Mouse (Mus musculus): Measurements from ENCODE around the gene Chd2. TPM values are rescaled to one million over a fixed set of nuclear protein-coding genes. Genes with fewer than 3 reads are reported as not detected.
A peak's percentile ranks its signal among the peaks of the same experiment; 100 is the strongest.

Chd2 gene
- polyA plus RNA-seq, 1 experiment, result 51.4 TPM

DNA sequence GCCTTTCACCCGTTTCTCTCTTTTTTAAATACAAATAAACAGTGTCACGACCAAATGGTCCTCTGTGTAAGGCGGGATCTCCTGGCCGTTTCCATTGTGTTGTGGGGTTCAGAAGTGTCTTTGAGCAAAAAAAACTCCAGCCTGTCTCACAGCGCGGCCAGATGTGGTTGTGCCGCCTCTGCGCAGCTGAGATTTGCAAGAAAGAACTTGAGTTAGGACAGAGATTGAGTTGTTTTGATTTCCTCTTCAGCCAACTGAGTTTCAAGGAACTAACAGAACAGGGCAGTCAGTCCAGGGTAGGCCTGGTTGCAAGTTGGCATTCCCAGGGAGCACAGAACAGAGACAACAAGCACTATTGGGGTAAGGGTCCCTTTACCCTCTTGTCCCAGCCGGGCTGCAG is 149.3 kb downstream of the Chd2 start:
- peak overlapping the region; percentile 87 for H3K27ac ChIP-seq (ENCODE audit: insufficient read depth, low read length)
- TF ChIP-seq CTCF (IDR thresholded peaks at IDR 0.05; ENCODE audit: borderline replicate concordance, insufficient read depth, low read length), result no peak
- peak; percentile 30; the same call in 1 of the 2 replicates for TF ChIP-seq POLR2A (IDR thresholded peaks at IDR 0.05; ENCODE audit: low read depth, low read length)
- H3K4me3 ChIP-seq (ENCODE audit: insufficient read depth, low read length), result peak overlapping the region; percentile 74
- H3K4me1 ChIP-seq (ENCODE audit: control insufficient read depth, insufficient read depth, low read length), result 0 out of 2 replicates have a peak, but pooled peaks cover 8% of the 10 kb centered on the region

GRCm38 (mm10) chr7:73391518-73392321 is 149.9 kb downstream of the Chd2 start:
- peak overlapping the region; percentile 87 for H3K27ac ChIP-seq (ENCODE audit: insufficient read depth, low read length)
- TF ChIP-seq CTCF (IDR thresholded peaks at IDR 0.05; ENCODE audit: borderline replicate concordance, insufficient read depth, low read length), result no peak
- TF ChIP-seq POLR2A (IDR thresholded peaks at IDR 0.05; ENCODE audit: low read depth, low read length), result 0 out of 2 replicates have a peak, but pooled peaks have one; percentile 39
- 0 out of 2 replicates have a peak, but pooled peaks cover 8% of the 10 kb centered on the region for H3K4me1 ChIP-seq (ENCODE audit: control insufficient read depth, insufficient read depth, low read length)
- H3K4me3 ChIP-seq (ENCODE audit: insufficient read depth, low read length), result peak overlapping the region; percentile 74

DNA sequence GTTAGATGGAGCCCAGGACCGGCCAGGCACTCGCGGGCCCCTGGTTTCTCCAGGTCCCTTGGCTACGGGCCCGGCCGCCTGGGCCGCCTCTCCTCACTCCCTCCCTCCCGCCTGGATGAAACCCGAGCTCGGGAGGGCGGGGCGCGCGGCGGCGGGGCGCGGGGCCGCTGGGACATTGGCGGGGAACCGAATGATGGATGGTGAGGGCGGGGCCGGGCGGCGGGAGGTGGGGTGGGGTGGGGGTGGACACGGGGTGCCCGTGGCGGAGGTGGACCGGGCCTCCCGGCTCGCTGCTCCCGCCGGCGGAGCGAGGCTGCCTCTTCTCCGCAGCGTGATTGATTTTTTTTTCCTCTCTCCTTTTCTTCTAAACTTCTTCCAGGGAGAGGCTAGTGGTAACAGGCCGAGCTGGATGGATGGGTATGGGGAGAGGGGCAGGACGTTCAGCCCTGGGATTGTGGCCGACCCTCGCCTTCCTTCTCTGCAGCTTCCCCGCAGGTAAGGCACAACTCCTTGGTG is 150.6 kb downstream of the Chd2 start:
- TF ChIP-seq POLR2A (IDR thresholded peaks at IDR 0.05; ENCODE audit: low read depth, low read length), result peak; percentile 82
- TF ChIP-seq CTCF (IDR thresholded peaks at IDR 0.05; ENCODE audit: borderline replicate concordance, insufficient read depth, low read length), result no peak
- peak overlapping the region; percentile 74 for H3K4me3 ChIP-seq (ENCODE audit: insufficient read depth, low read length)
- H3K4me1 ChIP-seq (ENCODE audit: control insufficient read depth, insufficient read depth, low read length), result 0 out of 2 replicates have a peak, but pooled peaks cover 8% of the 10 kb centered on the region
- peak overlapping the region; percentile 87 for H3K27ac ChIP-seq (ENCODE audit: insufficient read depth, low read length)

- peak overlapping the region; percentile 15 for H3K4me3 ChIP-seq (ENCODE audit: insufficient read depth, low read length)
- 0 out of 2 replicates have a peak, but pooled peaks cover 8% of the 10 kb centered on the region for H3K4me1 ChIP-seq (ENCODE audit: control insufficient read depth, insufficient read depth, low read length)
- peak overlapping the region; percentile 28 for H3K27ac ChIP-seq (ENCODE audit: insufficient read depth, low read length)
- no peak; the same call in 1 of the 2 replicates for TF ChIP-seq POLR2A (IDR thresholded peaks at IDR 0.05; ENCODE audit: low read depth, low read length)
- no peak for TF ChIP-seq CTCF (IDR thresholded peaks at IDR 0.05; ENCODE audit: borderline replicate concordance, insufficient read depth, low read length)
These were observed 151.1 kb downstream of the Chd2 start for GRCm38 (mm10) chr7:73390426-73391001.

DNA sequence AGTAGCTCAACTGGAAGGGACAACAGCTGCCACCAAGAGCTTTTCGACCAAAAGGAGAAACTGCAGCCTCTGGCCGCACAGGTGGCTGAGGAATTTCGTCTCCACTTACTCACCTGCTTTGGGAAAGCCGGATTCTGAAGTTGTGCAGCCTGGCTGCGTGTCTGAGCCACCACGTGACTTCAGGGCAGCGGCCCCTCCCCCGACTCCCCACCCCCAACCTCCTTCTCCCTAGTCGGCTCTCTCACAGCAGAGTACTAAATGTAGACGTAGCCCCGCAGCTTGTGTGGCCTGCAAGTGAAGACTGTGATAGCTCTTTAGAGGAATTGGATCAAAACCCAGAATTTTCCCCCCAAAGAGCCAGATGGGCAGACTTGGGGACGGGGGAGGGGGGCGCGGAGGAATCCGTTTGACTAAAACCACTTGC is 151.7 kb downstream of the Chd2 start:
- Histone ChIP-seq H3K4me3 (ENCODE audit: insufficient read depth, low read length) (no peak overlapping the region), H3K27ac (ENCODE audit: insufficient read depth, low read length) (no peak overlapping the region), H3K4me1 (ENCODE audit: control insufficient read depth, insufficient read depth, low read length) (0 out of 2 replicates have a peak, but pooled peaks cover 8% of the 10 kb centered on the region)
- TF ChIP-seq POLR2A (IDR thresholded peaks at IDR 0.05; ENCODE audit: low read depth, low read length), result no peak

- Histone ChIP-seq H3K4me3 (ENCODE audit: insufficient read depth, low read length) (no peak overlapping the region), H3K4me1 (ENCODE audit: control insufficient read depth, insufficient read depth, low read length) (0 out of 2 replicates have a peak, but pooled peaks cover 8% of the 10 kb centered on the region), H3K27ac (ENCODE audit: insufficient read depth, low read length) (no peak overlapping the region)
- no peak for TF ChIP-seq CTCF (IDR thresholded peaks at IDR 0.05; ENCODE audit: borderline replicate concordance, insufficient read depth, low read length)
- TF ChIP-seq POLR2A (IDR thresholded peaks at IDR 0.05; ENCODE audit: low read depth, low read length), result no peak
These were observed 152.2 kb downstream of the Chd2 start for GRCm38 (mm10) chr7:73389419-73389818.

- no peak overlapping the region for H3K4me3 ChIP-seq (ENCODE audit: insufficient read depth, low read length)
- no peak overlapping the region for H3K27ac ChIP-seq (ENCODE audit: insufficient read depth, low read length)
- no peak for TF ChIP-seq POLR2A (IDR thresholded peaks at IDR 0.05; ENCODE audit: low read depth, low read length)
- 0 out of 2 replicates have a peak, but pooled peaks cover 8% of the 10 kb centered on the region for H3K4me1 ChIP-seq (ENCODE audit: control insufficient read depth, insufficient read depth, low read length)
These were observed 152.8 kb downstream of the Chd2 start for GRCm38 (mm10) chr7:73388866-73389265.

GRCm38 (mm10) chr7:73382843-73383242 is 158.8 kb downstream of the Chd2 start:
- Histone ChIP-seq H3K27ac (ENCODE audit: insufficient read depth, low read length) (no peak overlapping the region), H3K4me3 (ENCODE audit: insufficient read depth, low read length) (no peak overlapping the region), H3K4me1 (ENCODE audit: control insufficient read depth, insufficient read depth, low read length) (no peaks in the 10 kb centered on the region)
- TF ChIP-seq POLR2A (IDR thresholded peaks at IDR 0.05; ENCODE audit: low read depth, low read length) (no peak), CTCF (IDR thresholded peaks at IDR 0.05; ENCODE audit: borderline replicate concordance, insufficient read depth, low read length) (no peak)

- no peak overlapping the region for H3K4me3 ChIP-seq (ENCODE audit: insufficient read depth, low read length)
These were observed 163.6 kb downstream of the Chd2 start for GRCm38 (mm10) chr7:73378034-73378433.

More at GRCm38 (mm10) chr7:73378034-73378433, 163.6 kb downstream of the Chd2 start:
- no peak for TF ChIP-seq CTCF (IDR thresholded peaks at IDR 0.05; ENCODE audit: borderline replicate concordance, insufficient read depth, low read length)
- no peak for TF ChIP-seq POLR2A (IDR thresholded peaks at IDR 0.05; ENCODE audit: low read depth, low read length)
- H3K4me1 ChIP-seq (ENCODE audit: control insufficient read depth, insufficient read depth, low read length), result 0 out of 2 replicates have a peak, but pooled peaks cover 1% of the 10 kb centered on the region
- H3K27ac ChIP-seq (ENCODE audit: insufficient read depth, low read length), result no peak overlapping the region

All from embryonic fibroblast, embryonic 13.5 days (primary cell).